Mouse (Mus musculus): Measurements from ENCODE around the gene Gm21974. TPM values are rescaled to one million over a fixed set of nuclear protein-coding genes. Genes with fewer than 3 reads are reported as not detected.
"Not testable (repeated sequence)": the region's sequence is repeated elsewhere in the genome, so short reads cannot be mapped to it uniquely, and the experiment has no call there.

The Gm21974 gene
- total RNA-seq, 2 experiments from 2014 or later = not detected

DNA sequence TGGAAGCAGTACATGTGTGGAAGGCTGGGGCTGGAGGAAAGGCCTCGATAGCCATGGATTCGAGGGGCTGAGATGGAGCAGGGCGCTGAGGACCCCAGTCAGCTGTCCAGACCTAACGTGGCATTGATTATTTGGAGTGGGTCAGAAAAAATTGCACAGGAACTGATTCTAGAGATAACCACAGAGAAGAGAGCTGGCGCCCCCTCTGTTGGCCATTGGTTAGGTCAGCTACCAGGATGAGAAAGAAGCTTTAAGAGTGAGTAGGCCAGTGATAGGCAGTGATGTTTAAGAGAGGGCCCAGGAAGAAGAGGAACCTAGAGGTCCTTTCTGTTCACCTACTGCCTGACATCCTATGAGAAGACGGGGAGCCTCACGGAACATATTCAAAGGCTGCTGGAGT lies 24.0 kb upstream of the Gm21974 start:
- ATAC-seq (replicated peaks; ENCODE audit: low FRiP score, poor library complexity, severe bottlenecking) = no peak

DNA sequence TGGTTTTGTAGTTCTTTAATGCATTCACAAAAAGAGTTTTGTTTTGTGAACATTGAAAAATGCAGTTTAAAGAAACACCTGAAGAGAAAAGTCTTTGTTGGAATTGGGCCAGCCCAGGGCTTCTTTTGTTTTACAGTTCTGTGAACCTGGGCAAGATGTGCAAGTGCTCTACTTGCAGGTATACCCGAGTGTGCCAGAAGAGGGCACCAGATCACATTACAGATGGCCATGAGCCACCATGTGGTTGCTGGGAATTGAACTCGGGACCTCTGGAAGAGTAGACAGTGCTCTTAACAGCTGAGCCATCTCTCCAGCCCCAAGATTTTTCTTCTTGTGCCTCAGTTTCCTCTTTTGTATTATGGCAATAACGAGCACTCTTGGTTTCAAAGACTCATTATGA lies 22.9 kb upstream of the Gm21974 start:
- ATAC-seq (replicated peaks; ENCODE audit: low FRiP score, poor library complexity, severe bottlenecking) = 0 out of 2 replicates have a peak, but pooled peaks have one; percentile 48

DNA sequence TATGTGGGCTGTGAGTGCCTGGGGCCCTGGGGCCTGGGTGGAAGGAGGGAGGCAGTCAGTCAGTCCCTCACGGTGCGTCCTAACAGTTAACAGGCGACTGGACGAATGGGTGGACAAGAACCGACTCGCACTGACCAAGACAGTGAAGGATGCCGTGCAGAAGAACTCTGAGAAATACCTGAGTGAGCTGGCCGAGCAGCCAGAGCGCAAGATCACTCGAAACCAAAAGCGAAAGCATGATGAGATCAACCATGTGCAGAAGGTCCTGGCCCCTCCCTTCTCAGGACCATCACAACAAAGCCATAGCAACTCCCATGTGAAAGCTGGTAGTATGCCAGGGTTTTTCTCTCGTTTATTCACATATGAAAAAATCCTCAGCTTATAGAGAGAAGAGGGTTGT lies 20.0 kb upstream of the Gm21974 start:
- no peak for ATAC-seq (replicated peaks; ENCODE audit: low FRiP score, poor library complexity, severe bottlenecking)

DNA sequence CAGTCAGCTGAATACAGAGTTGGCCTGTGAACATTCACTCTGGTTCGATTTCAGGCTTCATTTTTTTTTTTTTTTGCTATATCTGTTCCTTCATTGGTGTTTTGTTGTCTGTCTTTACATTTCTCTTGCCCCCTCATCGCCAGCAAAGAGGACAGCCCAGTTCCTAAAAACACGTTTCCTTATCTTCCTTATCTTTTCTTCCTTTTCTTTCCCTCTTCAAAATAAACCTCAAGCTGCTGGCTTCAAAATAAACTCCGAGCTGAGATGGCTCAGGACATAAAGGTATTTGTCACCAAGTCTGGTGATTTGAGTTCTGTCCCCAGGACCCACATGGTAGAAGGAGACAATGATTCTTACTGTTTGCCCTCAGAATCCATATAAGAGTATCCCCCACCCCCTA lies 17.7 kb upstream of the Gm21974 start:
- ATAC-seq (replicated peaks; ENCODE audit: low FRiP score, poor library complexity, severe bottlenecking) = no peak

DNA sequence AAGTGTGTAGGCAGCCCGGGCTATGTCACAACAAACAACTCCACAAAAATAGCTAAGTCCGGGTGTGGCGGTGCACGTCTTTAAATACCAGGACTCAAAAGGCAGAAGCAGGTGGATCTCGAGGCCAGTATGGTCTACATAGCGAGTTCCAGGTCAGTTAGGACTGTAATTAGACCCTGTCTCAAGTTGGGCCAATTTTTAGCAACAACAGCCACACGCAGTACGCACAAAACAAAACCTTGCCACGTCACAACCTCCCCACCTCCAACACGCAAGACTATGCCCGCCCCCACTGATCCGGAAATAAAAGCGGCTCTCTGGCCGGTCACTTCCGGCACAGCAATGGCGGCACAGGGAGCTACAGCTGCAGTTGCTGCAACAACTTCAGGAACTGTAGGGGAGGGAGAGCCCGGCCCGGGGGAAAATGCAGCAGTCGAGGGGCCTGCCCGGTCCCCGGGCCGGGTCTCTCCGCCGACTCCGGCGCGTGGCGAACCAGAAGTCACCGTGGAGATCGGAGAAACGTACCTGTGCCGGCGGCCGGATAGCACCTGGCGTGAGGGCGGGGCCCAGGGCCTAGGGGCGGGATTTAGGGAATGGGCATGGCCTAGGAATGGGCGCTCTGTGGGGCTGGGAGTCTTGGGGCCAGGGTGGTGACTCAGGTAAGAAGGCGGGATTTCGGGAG lies 17.1 kb upstream of the Gm21974 start, which contains the start of gene Kat8:
Gene Kat8, plus strand, starts transcription at position 327 of the 682 bp plus-strand sequence.
- ATAC-seq (replicated peaks; ENCODE audit: low FRiP score, poor library complexity, severe bottlenecking) = peak; percentile 98

DNA sequence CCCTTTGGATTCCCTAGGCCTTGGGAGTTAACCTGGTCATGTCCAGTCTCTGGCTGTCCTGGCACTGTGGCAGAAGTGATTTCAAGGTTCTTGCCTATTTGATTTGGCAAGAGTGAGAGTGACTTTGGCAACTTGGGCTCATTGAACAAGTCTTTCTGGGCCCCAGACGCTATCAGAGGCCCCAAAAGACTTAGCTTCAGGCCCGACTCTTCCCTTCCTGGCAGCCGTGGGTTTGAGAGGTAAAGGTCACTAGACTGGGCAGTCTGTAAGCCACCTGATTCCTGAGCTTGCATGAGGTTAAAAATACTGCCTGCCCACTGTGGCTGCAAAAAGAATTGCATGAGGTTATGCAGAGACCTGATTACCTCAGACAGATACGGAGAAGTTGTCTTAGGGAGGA lies 13.4 kb upstream of the Gm21974 start:
- no peak for ATAC-seq (replicated peaks; ENCODE audit: low FRiP score, poor library complexity, severe bottlenecking)

DNA sequence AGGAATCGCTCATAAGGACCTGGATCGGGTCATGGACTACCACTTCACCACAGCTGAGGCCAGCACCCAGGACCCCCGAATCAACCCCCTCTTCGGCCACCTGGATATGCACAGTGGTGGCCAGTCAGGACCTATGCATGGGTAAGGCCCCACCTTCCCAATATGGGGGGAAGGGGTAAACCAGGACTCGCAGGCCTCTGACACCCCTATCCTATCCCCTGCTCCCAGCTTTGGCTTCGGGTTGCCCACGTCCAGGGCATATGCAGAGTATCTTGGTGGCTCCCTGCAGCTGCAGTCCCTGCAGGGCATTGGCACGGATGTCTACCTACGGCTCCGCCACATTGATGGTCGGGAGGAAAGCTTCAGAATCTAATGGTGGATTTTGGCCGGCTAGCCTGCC lies 12.7 kb upstream of the Gm21974 start:
- no peak for ATAC-seq (replicated peaks; ENCODE audit: low FRiP score, poor library complexity, severe bottlenecking)

DNA sequence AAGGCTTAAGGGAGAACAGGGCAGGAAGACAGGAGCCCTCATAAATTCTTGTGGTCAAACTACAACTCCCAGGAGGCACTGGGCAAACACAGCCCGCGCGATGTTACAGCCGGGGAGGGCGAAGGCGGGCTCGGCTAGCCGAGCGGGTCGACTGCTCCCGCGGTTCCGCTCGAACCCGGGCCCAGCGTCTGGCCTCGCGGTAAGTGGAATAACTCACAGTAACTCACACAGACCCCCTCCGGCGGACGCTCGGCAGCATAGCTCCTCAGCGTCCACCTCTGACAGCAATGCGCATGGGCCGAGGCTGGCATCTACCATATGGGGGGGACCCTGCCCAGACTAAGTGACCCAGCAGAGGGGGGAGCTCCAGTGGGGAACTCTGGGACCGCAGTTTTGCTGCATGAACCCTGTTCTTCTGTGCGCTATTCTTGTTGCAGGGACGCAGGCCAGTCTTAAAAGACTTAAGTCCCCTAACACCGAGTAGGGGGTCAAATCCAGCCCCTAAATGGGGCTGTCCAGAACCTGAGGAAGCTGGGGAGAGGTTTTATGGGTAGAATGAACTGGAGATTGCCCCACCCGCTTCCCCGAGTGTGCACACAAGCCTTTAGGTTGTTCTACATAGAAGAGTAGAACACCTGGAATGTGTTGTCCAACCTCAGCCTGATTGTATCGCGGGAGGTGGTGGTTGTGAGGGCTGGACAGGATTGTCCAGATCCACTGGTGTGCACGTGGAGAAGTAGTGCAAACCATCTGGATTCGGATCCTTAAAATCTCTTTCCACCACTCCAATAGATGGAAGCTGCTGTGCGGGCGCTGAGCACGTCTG lies 8.9 kb upstream of the Gm21974 start, which contains the start of gene Bckdk:
Gene Bckdk, plus strand, starts transcription at position 112 of the 826 bp plus-strand sequence.
- ATAC-seq (replicated peaks; ENCODE audit: low FRiP score, poor library complexity, severe bottlenecking) = peak; percentile 92

DNA sequence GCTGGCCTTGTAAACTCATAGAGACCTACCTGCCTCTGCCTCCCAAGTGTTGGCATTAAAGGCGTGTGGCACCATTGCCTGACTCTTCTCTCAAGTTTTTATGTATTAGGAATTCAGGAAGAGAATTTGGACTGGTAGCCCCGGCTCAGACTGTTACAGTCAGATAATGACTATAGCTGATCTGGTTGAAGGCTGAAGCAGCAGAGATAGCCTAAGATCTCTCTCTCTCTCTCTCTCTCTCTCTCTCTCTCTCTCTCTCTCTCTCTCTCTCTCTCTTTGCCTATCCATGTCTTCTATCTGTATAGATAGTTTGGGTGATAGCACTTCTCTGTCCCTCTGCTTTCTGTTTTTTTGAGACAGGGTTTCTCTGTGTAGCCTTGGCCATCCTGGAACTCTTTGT lies 6.5 kb upstream of the Gm21974 start:
- ATAC-seq (replicated peaks; ENCODE audit: low FRiP score, poor library complexity, severe bottlenecking) = no peak

DNA sequence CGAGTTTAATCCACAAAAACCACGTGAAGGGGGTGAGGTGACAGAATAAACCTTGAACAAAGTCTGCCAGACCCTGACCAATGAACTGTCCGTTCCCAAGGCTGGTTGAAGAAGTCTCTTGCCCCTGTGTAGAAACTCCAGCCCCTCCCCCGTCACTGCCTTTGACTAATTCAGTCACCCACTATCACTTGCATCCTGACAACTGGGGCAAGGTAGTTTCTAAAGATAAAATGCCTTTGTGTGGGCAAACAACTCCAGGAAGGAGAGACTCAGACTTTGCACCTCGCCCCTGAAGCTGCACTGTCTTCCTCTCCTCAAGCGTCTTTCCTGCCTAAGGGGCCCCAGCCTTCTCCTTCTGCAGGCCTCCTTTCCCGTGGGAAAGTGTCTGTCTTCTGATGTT lies 4.7 kb upstream of the Gm21974 start:
- no peak for ATAC-seq (replicated peaks; ENCODE audit: low FRiP score, poor library complexity, severe bottlenecking)

DNA sequence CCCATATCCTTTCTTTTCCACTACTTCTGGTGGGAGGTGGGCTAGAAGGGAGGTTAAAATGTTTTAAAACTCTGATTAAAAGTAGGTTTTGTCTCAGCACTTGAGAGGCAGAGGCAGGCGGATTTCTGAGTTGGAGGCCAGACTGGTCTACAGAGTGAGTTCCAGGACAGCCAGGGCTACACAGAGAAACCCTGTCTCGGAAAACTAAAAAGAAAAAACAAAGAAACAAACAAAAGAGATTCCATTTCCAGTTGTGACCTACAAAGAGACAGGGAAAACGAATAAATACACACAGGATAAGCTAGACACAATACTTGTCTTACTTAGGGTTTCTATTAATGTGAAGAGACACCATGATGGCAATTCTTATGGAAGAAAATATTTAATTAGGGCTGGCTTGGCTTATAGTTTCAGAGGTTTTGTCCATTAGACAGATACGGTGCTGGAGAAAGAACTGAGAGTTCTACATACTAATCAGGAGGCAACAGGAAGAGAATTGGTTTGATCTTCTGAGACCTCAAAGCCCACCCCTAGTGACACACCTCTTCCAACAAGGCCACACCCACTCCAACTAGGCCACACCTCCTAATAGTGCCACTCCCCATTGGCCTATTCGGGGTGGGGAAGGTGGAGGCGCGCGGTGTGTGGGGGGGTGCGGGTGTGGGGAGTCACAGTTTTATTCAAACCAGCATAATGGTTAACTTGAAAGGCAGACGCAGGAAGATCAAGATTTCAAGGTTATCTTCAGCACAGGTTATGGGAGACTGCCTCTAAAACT lies 3.1 kb upstream of the Gm21974 start:
- no peak for ATAC-seq (replicated peaks; ENCODE audit: low FRiP score, poor library complexity, severe bottlenecking)

DNA sequence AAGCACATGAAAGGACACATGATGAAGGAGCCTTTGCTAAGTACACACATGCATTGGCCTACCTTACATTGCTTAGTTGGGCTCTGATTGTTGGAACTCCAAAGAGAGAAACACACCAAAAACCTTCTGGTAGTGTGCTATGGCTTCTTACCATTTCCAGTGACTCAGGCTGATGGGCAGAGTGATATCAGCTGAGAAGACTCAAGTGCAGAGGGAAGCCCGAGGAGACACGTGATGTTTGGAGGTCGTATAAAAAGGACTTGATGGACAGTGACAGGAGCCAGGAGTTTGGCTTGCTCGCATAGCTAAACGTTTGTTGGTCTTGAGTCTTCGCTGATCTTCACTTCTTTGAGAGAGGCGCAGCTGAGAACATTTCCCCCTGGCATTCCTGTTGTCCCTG lies 2.3 kb upstream of the Gm21974 start:
- no peak for ATAC-seq (replicated peaks; ENCODE audit: low FRiP score, poor library complexity, severe bottlenecking)

DNA sequence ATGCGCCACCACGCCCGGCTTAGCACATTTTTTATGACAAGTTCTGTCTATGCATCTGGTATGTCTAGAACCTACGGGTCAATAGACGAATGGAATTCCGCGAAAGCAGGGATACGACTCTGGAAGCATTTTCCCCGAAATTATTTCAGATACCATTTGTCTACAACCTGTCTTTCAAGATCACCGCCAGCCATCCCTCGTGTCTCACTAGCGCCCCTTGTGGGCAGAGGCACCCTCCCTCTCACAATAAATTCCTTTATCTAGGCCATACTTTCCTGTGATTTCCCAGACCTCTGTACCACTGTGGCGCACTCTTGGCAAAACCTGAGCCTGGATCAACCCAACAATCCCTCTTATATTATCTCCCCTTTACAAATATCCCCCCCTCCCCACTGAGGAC lies 1.1 kb upstream of the Gm21974 start:
- peak; percentile 57; the same call in 1 of the 2 replicates for ATAC-seq (replicated peaks; ENCODE audit: low FRiP score, poor library complexity, severe bottlenecking)

DNA sequence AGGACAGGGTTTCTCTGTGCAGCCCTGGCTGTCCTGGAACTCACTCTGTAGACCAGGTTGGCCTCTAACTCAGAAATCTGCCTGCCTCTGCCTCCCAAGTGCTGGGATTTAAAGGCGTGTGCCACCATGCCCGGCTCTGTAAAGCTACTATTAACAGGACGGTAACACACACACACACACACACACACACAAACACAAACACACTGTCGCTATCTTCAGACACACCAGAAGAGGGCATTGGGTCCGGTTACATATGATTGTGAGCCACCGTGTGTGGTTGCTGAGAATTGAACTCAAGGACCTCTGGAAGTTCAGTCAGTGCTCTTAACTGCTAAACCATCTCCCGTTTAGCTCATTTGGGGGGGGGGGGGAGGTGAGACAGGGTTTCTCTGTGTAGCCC lies 637 bp upstream of the Gm21974 start:
- not testable (repeated sequence) for ATAC-seq (replicated peaks; ENCODE audit: low FRiP score, poor library complexity, severe bottlenecking)

DNA sequence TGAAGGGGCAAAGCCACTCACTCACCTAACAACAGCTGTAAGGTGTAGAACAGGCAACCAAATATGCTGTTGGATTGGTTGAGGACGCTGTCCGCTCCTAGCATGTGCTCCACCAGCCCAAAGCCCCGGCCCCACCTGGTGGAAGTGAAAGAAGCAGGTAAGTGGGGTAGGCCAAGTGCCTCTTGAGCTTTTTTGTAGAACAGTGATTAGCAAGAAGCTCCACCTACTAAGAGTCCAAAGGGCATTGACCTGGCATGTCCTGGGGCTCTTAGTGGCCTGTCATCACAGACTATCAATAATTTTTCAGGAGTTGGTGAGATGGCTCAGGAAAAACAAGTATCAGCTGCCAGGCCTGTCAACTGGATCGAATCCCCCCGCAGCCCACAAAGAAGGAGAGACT lies 774 bp downstream of the Gm21974 start:
- no peak for ATAC-seq (replicated peaks; ENCODE audit: low FRiP score, poor library complexity, severe bottlenecking)

DNA sequence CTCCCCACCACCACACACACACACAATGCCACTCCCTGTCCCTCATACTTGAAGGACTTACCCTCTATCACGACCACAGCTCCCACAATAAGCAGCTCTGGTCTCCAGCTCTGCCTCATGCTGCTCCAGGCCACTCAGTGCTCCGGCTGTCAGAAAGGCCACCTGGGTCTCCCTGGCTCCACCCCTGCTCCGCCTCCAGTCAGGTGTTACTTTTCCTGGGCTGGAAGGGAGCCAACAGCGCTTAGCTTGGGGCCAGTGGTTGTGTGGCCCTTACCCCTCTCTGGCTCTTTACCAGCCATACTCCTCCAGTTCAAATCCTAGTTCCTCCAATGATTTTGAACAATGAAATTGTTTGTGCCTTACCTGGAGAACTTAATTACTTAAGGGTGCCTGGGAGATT lies 4.5 kb downstream of the Gm21974 start, which contains the start of gene Prss53:
Gene Prss53, minus strand, starts transcription at position 173 of the 400 bp plus-strand sequence.
- no peak for ATAC-seq (replicated peaks; ENCODE audit: low FRiP score, poor library complexity, severe bottlenecking)

DNA sequence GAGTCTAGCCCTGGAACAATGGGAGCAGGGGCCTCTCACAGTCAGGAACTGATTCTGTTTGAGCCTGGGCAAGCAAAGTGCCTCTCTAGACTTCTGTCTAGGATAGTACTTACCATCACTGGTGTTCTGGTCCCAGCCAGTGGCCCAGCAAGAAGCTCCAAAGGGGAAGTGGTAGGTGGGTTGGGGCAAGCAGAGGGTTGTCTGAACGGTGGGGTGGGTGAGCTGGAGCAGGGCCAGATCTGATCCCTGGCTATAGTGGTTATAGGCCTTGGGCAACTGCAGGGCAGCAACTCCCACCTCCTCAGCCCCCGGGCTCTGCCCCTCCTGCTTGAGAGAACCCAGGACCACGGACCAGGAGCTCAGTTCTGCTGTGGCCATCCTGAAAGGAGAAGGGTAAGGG lies 6.4 kb downstream of the Gm21974 start:
- ATAC-seq (replicated peaks; ENCODE audit: low FRiP score, poor library complexity, severe bottlenecking) = no peak

DNA sequence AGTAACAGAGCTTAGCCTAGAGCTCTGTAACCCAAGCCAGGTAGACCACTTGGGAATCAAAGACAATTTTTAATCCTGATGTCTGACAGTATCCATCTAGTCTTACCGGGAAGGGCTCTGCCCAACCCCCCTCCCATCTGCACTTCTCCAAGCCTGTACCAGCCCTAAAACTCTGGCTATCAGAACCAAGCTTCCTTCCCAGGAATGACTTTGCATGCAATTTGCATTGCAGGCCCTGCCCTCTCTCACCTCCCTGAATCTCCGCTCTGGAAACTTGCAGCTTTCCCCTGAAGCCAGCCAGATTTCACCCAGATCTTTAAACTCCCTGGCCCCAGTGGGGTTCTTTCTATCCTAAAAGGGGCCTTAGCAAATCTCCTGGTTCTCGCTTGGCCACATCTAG lies 7.5 kb downstream of the Gm21974 start:
- no peak for ATAC-seq (replicated peaks; ENCODE audit: low FRiP score, poor library complexity, severe bottlenecking)

DNA sequence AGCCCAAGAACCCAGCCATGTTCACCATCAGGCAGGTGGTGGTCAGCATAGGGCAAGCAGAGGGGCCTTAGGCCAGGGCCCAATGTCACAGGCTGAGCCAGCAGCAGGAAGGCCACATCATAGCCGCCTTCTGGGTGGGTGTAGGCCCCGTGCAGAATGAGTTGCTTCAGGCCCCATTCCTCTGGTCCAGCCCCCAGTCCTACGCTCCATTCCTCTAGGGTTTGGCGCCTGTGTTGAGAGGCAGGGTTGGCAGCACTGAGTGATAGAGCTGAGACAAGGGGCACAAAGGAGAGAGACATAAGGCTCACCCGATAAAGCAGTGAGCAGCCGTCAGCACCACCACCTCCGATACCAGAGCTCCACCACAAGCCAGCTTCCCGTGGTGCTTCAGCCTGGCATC lies 8.1 kb downstream of the Gm21974 start:
- no peak for ATAC-seq (replicated peaks; ENCODE audit: low FRiP score, poor library complexity, severe bottlenecking)

DNA sequence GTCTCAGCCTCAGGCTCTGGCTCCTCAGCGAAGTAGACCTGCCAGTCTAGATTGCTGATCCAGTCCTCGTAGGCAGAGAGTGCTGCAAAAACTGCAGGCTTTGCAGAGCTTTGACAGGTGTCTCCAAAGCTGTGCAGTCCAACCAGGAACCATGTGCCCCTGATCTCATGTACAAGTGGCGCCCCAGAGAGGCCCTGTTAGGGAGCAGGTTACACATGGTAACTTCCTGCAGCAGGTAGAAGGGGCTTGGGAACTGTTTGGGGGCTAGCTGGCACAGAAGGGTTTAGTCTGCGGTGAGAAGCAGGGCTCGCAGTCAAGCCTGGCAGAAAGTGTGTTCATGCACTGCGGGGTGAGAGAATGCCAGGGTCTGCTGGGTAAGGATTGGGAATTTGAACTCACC lies 8.7 kb downstream of the Gm21974 start:
- no peak for ATAC-seq (replicated peaks; ENCODE audit: low FRiP score, poor library complexity, severe bottlenecking)

Measured in erythroblast, adult 5-6 weeks (primary cell).